Mouse (Mus musculus): ENCODE data around the gene Sfxn1. TPM values are rescaled to one million over a fixed set of nuclear protein-coding genes. Genes with fewer than 3 reads are reported as not detected.

The Sfxn1 gene
- polyA plus RNA-seq, 1 experiment from 2014 or later = 66.6 TPM

- 92% methylated on average over 4 of the region's 4 CpGs for WGBS
These were observed 25.6 kb downstream of the Sfxn1 start for GRCm38 (mm10) chr13:54097227-54097626.

GRCm38 (mm10) chr13:54097797-54098196 lies 26.1 kb downstream of the Sfxn1 start:
- Histone ChIP-seq H3K4me1 (ENCODE audit: control insufficient read depth, insufficient read depth, low read length) (no peaks in the 10 kb centered on the region), H3K9ac (ENCODE audit: low read length) (no peak overlapping the region), H3K4me2 (ENCODE audit: low read depth, severe bottlenecking) (no peak overlapping the region), H3K27ac (replicated peaks; ENCODE audit: low read depth, low read length) (no peak overlapping the region), H3K9me3 (ENCODE audit: control insufficient read depth, low read length) (no peaks in the 10 kb centered on the region), H3K4me3 (ENCODE audit: low read depth, low read length) (no peak overlapping the region), H3K36me3 (ENCODE audit: control insufficient read depth, insufficient read depth, low read length) (no peaks in the 10 kb centered on the region), H3K27me3 (ENCODE audit: control insufficient read depth, insufficient read depth, low read length) (no peaks in the 10 kb centered on the region)
- WGBS = 89% methylated on average over 6 of the region's 6 CpGs
- ATAC-seq (ENCODE audit: insufficient number of reproducible peaks, low FRiP score, low TSS enrichment, low read depth) (no peak), DNase-seq (ENCODE audit: low spot score) (no peak)

More at GRCm38 (mm10) chr13:54097227-54097626, 25.6 kb downstream of the Sfxn1 start:
- Histone ChIP-seq H3K4me1 (ENCODE audit: control insufficient read depth, insufficient read depth, low read length) (no peaks in the 10 kb centered on the region), H3K27ac (replicated peaks; ENCODE audit: low read depth, low read length) (no peak overlapping the region), H3K27me3 (ENCODE audit: control insufficient read depth, insufficient read depth, low read length) (no peaks in the 10 kb centered on the region), H3K4me3 (ENCODE audit: low read depth, low read length) (no peak overlapping the region), H3K9ac (ENCODE audit: low read length) (no peak overlapping the region), H3K9me3 (ENCODE audit: control insufficient read depth, low read length) (no peaks in the 10 kb centered on the region), H3K4me2 (ENCODE audit: low read depth, severe bottlenecking) (no peak overlapping the region), H3K36me3 (ENCODE audit: control insufficient read depth, insufficient read depth, low read length) (no peaks in the 10 kb centered on the region)
- DNase-seq (ENCODE audit: low spot score) (no peak), ATAC-seq (ENCODE audit: insufficient number of reproducible peaks, low FRiP score, low TSS enrichment, low read depth) (no peak)

- ATAC-seq (ENCODE audit: insufficient number of reproducible peaks, low FRiP score, low TSS enrichment, low read depth) = no peak
- Histone ChIP-seq H3K9ac (ENCODE audit: low read length) (no peak overlapping the region), H3K4me1 (ENCODE audit: control insufficient read depth, insufficient read depth, low read length) (no peaks in the 10 kb centered on the region), H3K27me3 (ENCODE audit: control insufficient read depth, insufficient read depth, low read length) (no peaks in the 10 kb centered on the region), H3K4me2 (ENCODE audit: low read depth, severe bottlenecking) (no peak overlapping the region), H3K9me3 (ENCODE audit: control insufficient read depth, low read length) (no peaks in the 10 kb centered on the region), H3K36me3 (ENCODE audit: control insufficient read depth, insufficient read depth, low read length) (no peaks in the 10 kb centered on the region), H3K4me3 (ENCODE audit: low read depth, low read length) (no peak overlapping the region), H3K27ac (replicated peaks; ENCODE audit: low read depth, low read length) (no peak overlapping the region)
- WGBS = 93% methylated on average over 15 of the region's 15 CpGs
- DNase-seq (ENCODE audit: low spot score) = no peak
These were observed 29.6 kb downstream of the Sfxn1 start for GRCm38 (mm10) chr13:54101031-54101820.

DNA sequence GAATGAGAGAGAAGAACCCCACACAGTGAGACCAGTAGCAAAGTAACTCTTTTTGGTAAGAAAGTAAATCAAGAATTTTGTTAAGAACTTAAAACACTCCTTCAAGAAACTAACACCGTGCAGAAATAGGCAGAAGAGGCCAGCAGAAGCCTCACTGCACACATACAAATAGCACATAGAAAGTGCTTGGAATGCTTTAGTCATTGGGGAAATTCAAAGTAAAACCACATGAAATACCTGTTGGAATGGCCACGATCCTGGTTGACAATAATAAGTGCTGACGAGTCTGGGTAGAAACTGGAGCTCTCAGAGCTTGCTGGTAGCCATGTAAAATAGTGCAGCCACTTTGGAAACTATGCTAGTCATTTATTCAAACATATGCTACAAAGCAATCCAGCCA lies 30.4 kb downstream of the Sfxn1 start:
- H3K9me3 ChIP-seq (ENCODE audit: control insufficient read depth, low read length) = no peaks in the 10 kb centered on the region
- ATAC-seq (ENCODE audit: insufficient number of reproducible peaks, low FRiP score, low TSS enrichment, low read depth) = no peak
- no peak for DNase-seq (ENCODE audit: low spot score)
- no peak overlapping the region for H3K9ac ChIP-seq (ENCODE audit: low read length)
- H3K27me3 ChIP-seq (ENCODE audit: control insufficient read depth, insufficient read depth, low read length) = no peaks in the 10 kb centered on the region
- H3K4me3 ChIP-seq (ENCODE audit: low read depth, low read length) = no peak overlapping the region
- H3K4me2 ChIP-seq (ENCODE audit: low read depth, severe bottlenecking) = no peak overlapping the region
- no peaks in the 10 kb centered on the region for H3K4me1 ChIP-seq (ENCODE audit: control insufficient read depth, insufficient read depth, low read length)
- no peaks in the 10 kb centered on the region for H3K36me3 ChIP-seq (ENCODE audit: control insufficient read depth, insufficient read depth, low read length)
- no peak overlapping the region for H3K27ac ChIP-seq (replicated peaks; ENCODE audit: low read depth, low read length)
- WGBS = 86% methylated on average over 3 of the region's 3 CpGs

DNA sequence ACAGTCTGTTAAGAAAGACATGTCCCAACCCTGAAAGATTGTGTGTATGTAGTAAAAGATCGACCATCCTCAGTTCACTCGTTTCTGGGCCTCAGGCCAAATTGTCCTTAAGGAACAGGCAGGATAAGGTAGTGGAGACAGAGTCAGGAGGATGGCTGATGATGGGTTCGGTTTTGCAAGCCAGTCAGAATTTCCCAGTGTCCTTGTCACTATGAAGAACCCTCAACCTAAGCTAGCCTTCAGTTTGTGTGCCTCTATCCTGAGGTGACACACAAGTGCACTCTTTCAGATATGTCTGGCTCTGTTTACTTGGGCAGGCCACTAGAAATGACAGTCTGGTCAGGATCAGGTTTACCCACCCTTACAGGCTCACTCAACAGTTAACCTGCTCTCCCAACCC lies 31.6 kb downstream of the Sfxn1 start:
- Histone ChIP-seq H3K4me3 (ENCODE audit: low read depth, low read length) (no peak overlapping the region), H3K27ac (replicated peaks; ENCODE audit: low read depth, low read length) (no peak overlapping the region), H3K27me3 (ENCODE audit: control insufficient read depth, insufficient read depth, low read length) (no peaks in the 10 kb centered on the region), H3K9me3 (ENCODE audit: control insufficient read depth, low read length) (no peaks in the 10 kb centered on the region), H3K4me2 (ENCODE audit: low read depth, severe bottlenecking) (no peak overlapping the region), H3K9ac (ENCODE audit: low read length) (no peak overlapping the region), H3K36me3 (ENCODE audit: control insufficient read depth, insufficient read depth, low read length) (peaks cover 2% of the 10 kb centered on the region; the same call in 1 of the 2 replicates), H3K4me1 (ENCODE audit: control insufficient read depth, insufficient read depth, low read length) (no peaks in the 10 kb centered on the region)
- WGBS = 89% methylated on average over 3 of the region's 3 CpGs
- DNase-seq (ENCODE audit: low spot score) (no peak), ATAC-seq (ENCODE audit: insufficient number of reproducible peaks, low FRiP score, low TSS enrichment, low read depth) (no peak)

DNA sequence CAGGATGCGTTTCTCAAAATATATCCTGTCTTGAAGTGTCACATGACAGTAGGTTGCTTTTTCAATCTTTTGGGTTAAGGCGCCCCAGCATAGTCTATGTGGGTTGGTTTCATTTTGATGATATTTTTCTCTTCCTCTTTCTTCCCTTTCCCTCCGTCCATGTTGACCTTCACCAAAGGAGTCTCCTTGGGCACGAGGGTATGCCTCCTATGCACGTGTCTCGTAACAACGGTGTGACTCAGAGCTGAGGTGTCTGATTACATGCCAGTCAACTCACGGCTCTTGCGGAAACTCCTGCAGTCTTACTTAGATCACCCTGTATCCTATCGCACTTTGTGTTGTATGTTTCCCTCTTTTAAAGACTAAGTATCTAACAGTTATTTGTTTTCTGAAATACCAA lies 32.2 kb downstream of the Sfxn1 start:
- Histone ChIP-seq H3K27ac (replicated peaks; ENCODE audit: low read depth, low read length) (no peak overlapping the region), H3K4me1 (ENCODE audit: control insufficient read depth, insufficient read depth, low read length) (no peaks in the 10 kb centered on the region), H3K27me3 (ENCODE audit: control insufficient read depth, insufficient read depth, low read length) (no peaks in the 10 kb centered on the region), H3K4me2 (ENCODE audit: low read depth, severe bottlenecking) (no peak overlapping the region), H3K36me3 (ENCODE audit: control insufficient read depth, insufficient read depth, low read length) (peaks cover 2% of the 10 kb centered on the region; the same call in 1 of the 2 replicates), H3K9ac (ENCODE audit: low read length) (no peak overlapping the region), H3K9me3 (ENCODE audit: control insufficient read depth, low read length) (no peaks in the 10 kb centered on the region), H3K4me3 (ENCODE audit: low read depth, low read length) (no peak overlapping the region)
- 80% methylated on average over 10 of the region's 10 CpGs for WGBS
- ATAC-seq (ENCODE audit: insufficient number of reproducible peaks, low FRiP score, low TSS enrichment, low read depth) (no peak), DNase-seq (ENCODE audit: low spot score) (no peak)

- no peaks in the 10 kb centered on the region for H3K4me1 ChIP-seq (ENCODE audit: control insufficient read depth, insufficient read depth, low read length)
- ATAC-seq (ENCODE audit: insufficient number of reproducible peaks, low FRiP score, low TSS enrichment, low read depth) (no peak), DNase-seq (ENCODE audit: low spot score) (peak; percentile 80)
- no peak overlapping the region for H3K4me3 ChIP-seq (ENCODE audit: low read depth, low read length)
- H3K9ac ChIP-seq (ENCODE audit: low read length) = no peak overlapping the region
- WGBS = 54% methylated on average over 11 of the region's 11 CpGs
- H3K27me3 ChIP-seq (ENCODE audit: control insufficient read depth, insufficient read depth, low read length) = no peaks in the 10 kb centered on the region
- no peak overlapping the region for H3K27ac ChIP-seq (replicated peaks; ENCODE audit: low read depth, low read length)
- H3K9me3 ChIP-seq (ENCODE audit: control insufficient read depth, low read length) = no peaks in the 10 kb centered on the region; the same call in 1 of the 2 replicates
- H3K36me3 ChIP-seq (ENCODE audit: control insufficient read depth, insufficient read depth, low read length) = no peaks in the 10 kb centered on the region
- H3K4me2 ChIP-seq (ENCODE audit: low read depth, severe bottlenecking) = no peak overlapping the region
These were observed 42.3 kb downstream of the Sfxn1 start for GRCm38 (mm10) chr13:54113819-54114550.

DNA sequence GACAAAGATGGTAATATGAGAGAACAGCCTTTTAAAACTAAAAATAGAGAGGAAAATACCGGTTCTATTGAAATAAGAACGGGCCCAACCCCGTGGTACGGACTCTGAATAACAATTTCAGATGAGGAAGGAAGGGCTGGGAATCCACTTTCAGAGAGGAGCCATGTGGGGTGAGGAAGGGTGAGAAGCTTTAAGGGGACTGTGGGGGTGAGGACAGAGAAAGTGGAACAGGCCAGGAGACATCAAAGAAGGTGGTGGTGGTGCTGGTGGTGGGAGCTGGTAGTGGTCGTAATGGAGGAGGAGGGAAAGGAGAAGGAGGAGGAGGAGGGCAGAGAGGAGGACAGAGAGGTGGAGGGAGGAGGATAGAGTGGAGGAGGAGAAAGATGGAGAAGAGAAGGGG lies 43.3 kb downstream of the Sfxn1 start:
- Histone ChIP-seq H3K9me3 (ENCODE audit: control insufficient read depth, low read length) (no peaks in the 10 kb centered on the region; the same call in 1 of the 2 replicates), H3K4me3 (ENCODE audit: low read depth, low read length) (no peak overlapping the region), H3K27me3 (ENCODE audit: control insufficient read depth, insufficient read depth, low read length) (no peaks in the 10 kb centered on the region), H3K36me3 (ENCODE audit: control insufficient read depth, insufficient read depth, low read length) (no peaks in the 10 kb centered on the region), H3K9ac (ENCODE audit: low read length) (no peak overlapping the region), H3K27ac (replicated peaks; ENCODE audit: low read depth, low read length) (no peak overlapping the region), H3K4me2 (ENCODE audit: low read depth, severe bottlenecking) (no peak overlapping the region), H3K4me1 (ENCODE audit: control insufficient read depth, insufficient read depth, low read length) (no peaks in the 10 kb centered on the region)
- WGBS = 65% methylated on average over 5 of the region's 5 CpGs
- DNase-seq (ENCODE audit: low spot score) (no peak), ATAC-seq (ENCODE audit: insufficient number of reproducible peaks, low FRiP score, low TSS enrichment, low read depth) (no peak)

Data from limb, embryonic 11.5 days (tissue).